Mouse (Mus musculus): Measurements from ENCODE around the gene Exoc3l4.
A peak's percentile ranks its signal among the peaks of the same experiment; 100 is the strongest.

Gene Exoc3l4

GRCm38 (mm10) chr12:111434745-111435327, 18.0 kb downstream of the Exoc3l4 start:
- DNase-seq: no peak

GRCm38 (mm10) chr12:111436170-111436569, 19.4 kb downstream of the Exoc3l4 start:
- DNase-seq: no peak

- DNase-seq: peak; percentile 73
Measured at GRCm38 (mm10) chr12:111436640-111437039, 19.8 kb downstream of the Exoc3l4 start.

GRCm38 (mm10) chr12:111437222-111437900, 20.5 kb downstream of the Exoc3l4 start:
- DNase-seq: peak; percentile 67

- no peak for DNase-seq
Measured at GRCm38 (mm10) chr12:111438850-111439249, 22.0 kb downstream of the Exoc3l4 start.

GRCm38 (mm10) chr12:111440701-111441373, 24.0 kb downstream of the Exoc3l4 start:
- no peak for DNase-seq

GRCm38 (mm10) chr12:111441523-111441922, 24.7 kb downstream of the Exoc3l4 start:
- peak; percentile 45 for DNase-seq

- DNase-seq: peak; percentile 85
Measured at GRCm38 (mm10) chr12:111442309-111443010, 25.6 kb downstream of the Exoc3l4 start, which contains the start of gene Tnfaip2. Tnfaip2 (plus strand) TSS chr12:111442469.

- DNase-seq: no peak
Measured at GRCm38 (mm10) chr12:111443011-111443870, 26.4 kb downstream of the Exoc3l4 start.

- peak; percentile 60 for DNase-seq
Measured at GRCm38 (mm10) chr12:111443921-111444831, 27.4 kb downstream of the Exoc3l4 start.

- no peak for DNase-seq
Measured at GRCm38 (mm10) chr12:111445161-111445889, 28.5 kb downstream of the Exoc3l4 start.

GRCm38 (mm10) chr12:111445890-111446613, 29.2 kb downstream of the Exoc3l4 start:
- no peak for DNase-seq

- no peak for DNase-seq
Measured at GRCm38 (mm10) chr12:111446745-111447144, 29.9 kb downstream of the Exoc3l4 start.

- no peak for DNase-seq
Measured at GRCm38 (mm10) chr12:111447350-111447749, 30.5 kb downstream of the Exoc3l4 start.

GRCm38 (mm10) chr12:111447898-111448760, 31.3 kb downstream of the Exoc3l4 start:
- no peak for DNase-seq

- peak; percentile 56 for DNase-seq
Measured at GRCm38 (mm10) chr12:111448931-111449705, 32.3 kb downstream of the Exoc3l4 start.

- peak; percentile 61 for DNase-seq
Measured at GRCm38 (mm10) chr12:111450359-111450758, 33.5 kb downstream of the Exoc3l4 start.

- DNase-seq: no peak
Measured at GRCm38 (mm10) chr12:111451561-111451960, 34.7 kb downstream of the Exoc3l4 start.
